Mouse (Mus musculus) stomach, postnatal 0 days (tissue): ENCODE results near the gene Tlcd1.
A peak's percentile ranks its signal among the peaks of the same experiment; 100 is the strongest.

ENCODE experiments used
- CTCF ChIP-seq: IDR thresholded peaks from 2 replicates; pipeline ENCODE4 v1.5.1; 2016; ENCODE audit warnings: antibody characterized with exemption, low read depth, mild to moderate bottlenecking, moderate library complexity
- EP300 ChIP-seq: optimal IDR thresholded peaks from 2 replicates; pipeline ENCODE3; 2016; ENCODE audit warnings: antibody characterized with exemption

DNA sequence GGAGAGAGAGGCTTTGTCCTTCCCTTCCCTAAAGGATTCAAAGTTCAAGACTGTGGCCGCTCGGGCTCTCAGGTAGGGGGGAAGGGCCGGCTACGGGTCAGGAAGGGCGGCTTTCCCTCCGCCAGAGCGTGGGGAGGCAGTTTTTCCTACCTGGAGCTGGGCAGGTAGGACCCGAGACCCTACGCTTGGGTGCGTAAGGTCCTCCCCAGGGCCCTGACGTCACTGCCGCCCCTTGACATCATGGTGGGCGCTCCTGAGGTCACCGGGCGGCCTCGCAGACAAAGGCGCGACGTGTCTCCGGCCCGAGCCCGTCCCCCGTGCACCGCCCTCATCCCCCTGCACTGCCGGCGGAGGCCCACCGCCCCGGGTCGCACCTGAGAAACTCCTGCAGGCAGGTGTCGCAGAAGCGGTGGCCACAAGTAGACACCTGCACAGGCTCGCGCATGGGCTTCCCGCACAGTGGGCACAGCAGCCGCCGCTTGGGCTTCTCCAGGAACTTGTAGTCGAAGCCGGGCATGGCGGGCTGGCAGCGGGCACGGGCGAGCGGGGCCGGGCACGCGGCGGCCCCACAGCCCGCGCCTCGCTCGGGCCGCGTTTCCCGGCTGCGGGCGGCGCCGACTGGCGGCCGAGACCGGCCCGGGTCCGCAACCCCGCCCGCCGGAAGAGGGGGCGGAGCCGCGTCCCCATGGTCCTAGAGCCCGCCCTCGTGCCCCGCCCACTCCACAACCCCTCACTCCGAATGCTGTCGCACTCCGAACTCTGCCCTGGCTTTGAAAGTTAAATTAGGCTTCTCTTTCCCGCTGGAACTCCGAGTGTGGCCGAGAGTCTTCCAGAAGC, 11.4 kb upstream of the Tlcd1 start, which contains the start of gene Traf4:
- TF ChIP-seq CTCF (peak; percentile 48), EP300 (no peak)
